Mouse (Mus musculus) bone marrow, adult 2 months (tissue): Measurements from ENCODE around the gene Ttll12.

Experiments
- CTCF ChIP-seq: fragments of 200-500 bp; IDR thresholded peaks from 2 replicates; pipeline ENCODE4 v1.5.1; 2011; ENCODE audit warnings: low read length, control low read depth; ENCODE audit not compliant: control insufficient read depth, insufficient read depth
- POLR2A ChIP-seq: fragments of 200-500 bp; IDR thresholded peaks from 2 replicates; pipeline ENCODE4 v1.6.1; 2011; ENCODE audit warnings: low read depth, mild to moderate bottlenecking, control low read depth, low read length, borderline replicate concordance; ENCODE audit not compliant: control insufficient read depth

DNA sequence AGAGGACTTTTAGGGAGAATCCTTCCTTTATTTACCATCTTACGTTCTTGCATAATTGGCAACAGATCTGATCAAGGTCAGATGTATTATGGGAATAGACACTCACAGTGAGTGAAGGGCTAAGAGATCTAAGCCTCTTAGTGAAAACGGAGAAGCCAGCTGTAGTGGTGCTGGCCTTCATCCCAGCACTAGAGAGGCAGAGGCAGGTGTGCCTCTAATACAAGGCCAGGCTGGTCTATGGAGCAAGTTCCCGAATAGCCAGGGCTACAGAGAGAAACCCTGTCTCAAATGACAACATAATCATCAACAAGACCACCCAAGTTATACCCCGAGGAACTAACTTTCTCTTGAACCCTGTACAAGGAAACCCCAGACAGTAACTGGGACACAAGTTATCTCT is 12.0 kb downstream of the Ttll12 start:
- TF ChIP-seq POLR2A, result no peak
- TF ChIP-seq CTCF, result no peak
